Mouse (Mus musculus) subcutaneous adipose tissue, adult 2 months (tissue): ENCODE data around the gene Apoc4. TPM values are rescaled to one million over a fixed set of nuclear protein-coding genes. Genes with fewer than 3 reads are reported as not detected.

Experiments
- polyA plus RNA-seq: library from polyadenylated mRNA; depleted of rRNA; stranded (reverse); fragments of >200 nt; gene quantifications from 2 replicates; pipeline ENCODE4 v1.2.3, GENCODE M21; 2012; ENCODE audit warnings: low replicate concordance; rRNA removed

The Apoc4 gene
- 1.8 and 3.5 TPM in 2 replicates for polyA plus RNA-seq

DNA sequence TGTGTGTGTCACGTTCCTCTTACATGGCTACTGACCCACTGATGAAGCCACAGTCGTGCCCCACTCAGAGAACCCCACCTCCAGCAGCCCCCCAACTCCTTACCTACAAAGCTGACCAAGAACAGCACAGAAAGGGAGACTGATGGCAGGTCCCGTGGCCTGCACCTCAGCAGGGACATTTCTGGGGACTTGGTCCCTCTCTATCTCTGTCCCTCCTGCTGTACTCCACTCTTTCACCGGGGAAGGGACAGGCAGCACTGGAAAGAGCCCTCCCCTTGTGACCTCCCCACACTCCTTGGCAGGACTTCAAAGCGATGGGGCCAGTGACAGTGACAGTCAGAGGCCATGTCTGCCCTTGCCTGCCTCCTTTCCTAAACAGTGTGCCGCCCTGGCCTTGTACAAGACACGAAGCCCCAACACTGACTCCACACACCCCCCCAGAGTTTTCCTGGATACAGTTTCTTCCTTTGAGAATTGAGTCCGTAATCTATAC lies at the start of gene Apoc4, which contains the start of gene Gm44805:
Gene Apoc4 (minus strand): TSS at position 278 of the 493 bp plus-strand sequence.
Gene Gm44805 (minus strand): TSS at position 222 of the 493 bp plus-strand sequence.

DNA sequence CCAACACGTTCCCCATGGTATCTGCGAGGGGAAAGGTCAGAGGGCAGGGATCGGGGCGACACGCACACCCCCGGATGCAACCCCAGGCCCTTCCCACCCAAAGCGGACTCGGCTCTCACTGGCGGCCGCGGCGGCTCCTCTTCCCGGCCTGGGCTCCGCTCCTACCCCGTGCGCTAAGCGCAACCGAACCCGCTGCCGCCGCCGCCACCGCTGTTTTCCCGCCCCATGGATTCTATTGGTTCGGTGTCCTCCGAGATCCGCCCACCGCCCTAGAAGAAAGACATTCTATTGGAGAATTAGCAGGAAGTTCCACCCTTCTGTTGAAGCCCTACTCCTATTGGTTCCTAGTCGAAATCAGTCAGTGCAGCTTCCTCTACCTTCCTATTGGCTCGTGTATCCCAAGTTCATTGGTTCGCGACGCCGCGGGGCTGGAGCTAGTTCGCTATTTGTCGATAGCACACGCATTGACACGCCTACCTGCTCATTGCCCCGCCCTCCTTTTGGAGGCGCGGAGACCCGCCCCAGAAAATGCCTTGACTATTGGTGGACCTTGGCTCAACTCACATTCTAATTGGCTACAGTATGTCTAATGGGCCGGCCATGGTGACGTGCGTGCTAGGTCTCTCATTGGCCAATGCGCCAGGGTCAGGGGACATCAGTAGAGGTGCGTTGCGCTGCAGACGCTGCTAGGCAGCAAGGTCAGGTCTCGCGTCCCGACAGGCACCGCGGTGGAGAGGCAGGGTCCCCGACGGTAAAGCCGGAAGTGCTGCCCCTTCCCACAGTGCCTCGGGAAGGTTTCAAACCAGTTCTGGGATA lies 34.2 kb upstream of the Apoc4 start, which contains the start of gene Tomm40:
Gene Tomm40 (minus strand): TSS at position 200 of the 816 bp plus-strand sequence.

DNA sequence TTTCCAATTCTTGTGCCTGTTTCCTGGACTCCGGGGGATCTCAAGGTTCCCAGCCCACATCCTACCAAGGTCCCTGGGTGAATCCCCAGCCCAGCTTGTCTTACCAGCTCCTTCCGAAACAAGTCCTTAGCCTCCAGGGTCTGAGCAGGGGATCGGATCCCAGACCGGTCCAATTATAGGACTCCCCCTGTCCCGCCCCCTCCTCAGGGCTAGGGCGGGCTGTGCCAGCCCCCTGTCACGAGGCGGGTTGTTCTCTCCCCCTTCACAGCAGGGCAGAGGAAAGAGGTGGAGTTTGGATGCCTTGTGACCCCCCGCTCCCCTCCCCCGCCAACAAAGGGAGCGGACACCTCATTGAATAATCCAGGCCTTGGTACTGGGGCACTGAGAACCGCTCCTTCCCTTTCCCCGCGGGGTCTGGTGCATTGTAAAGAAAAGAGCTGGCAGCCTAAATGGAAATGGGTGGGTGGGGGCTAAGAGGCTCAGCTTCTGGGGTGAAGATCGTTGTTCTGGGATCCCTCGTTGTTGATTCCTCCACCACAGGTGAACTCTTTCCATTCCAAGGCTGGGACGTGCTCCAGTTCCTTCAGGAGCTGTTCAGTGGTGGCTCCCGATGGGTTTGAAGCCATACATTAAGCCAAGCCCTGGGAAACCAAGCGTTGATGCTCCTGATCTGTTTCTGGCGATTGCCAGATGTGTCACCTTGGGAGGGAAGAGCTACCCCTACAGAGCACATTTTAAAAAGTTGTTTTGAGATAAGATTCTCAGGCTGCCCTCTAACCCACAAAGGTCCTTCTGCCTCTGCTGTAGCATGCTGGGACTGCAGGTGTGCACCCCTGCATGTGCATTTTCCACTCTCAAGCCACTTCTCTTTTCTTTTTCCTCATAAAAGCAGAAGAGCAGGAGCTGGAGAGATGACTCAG lies 17.9 kb upstream of the Apoc4 start, which contains the start of gene Apoe:
Gene Apoe (minus strand): TSS at position 282 of the 920 bp plus-strand sequence.

DNA sequence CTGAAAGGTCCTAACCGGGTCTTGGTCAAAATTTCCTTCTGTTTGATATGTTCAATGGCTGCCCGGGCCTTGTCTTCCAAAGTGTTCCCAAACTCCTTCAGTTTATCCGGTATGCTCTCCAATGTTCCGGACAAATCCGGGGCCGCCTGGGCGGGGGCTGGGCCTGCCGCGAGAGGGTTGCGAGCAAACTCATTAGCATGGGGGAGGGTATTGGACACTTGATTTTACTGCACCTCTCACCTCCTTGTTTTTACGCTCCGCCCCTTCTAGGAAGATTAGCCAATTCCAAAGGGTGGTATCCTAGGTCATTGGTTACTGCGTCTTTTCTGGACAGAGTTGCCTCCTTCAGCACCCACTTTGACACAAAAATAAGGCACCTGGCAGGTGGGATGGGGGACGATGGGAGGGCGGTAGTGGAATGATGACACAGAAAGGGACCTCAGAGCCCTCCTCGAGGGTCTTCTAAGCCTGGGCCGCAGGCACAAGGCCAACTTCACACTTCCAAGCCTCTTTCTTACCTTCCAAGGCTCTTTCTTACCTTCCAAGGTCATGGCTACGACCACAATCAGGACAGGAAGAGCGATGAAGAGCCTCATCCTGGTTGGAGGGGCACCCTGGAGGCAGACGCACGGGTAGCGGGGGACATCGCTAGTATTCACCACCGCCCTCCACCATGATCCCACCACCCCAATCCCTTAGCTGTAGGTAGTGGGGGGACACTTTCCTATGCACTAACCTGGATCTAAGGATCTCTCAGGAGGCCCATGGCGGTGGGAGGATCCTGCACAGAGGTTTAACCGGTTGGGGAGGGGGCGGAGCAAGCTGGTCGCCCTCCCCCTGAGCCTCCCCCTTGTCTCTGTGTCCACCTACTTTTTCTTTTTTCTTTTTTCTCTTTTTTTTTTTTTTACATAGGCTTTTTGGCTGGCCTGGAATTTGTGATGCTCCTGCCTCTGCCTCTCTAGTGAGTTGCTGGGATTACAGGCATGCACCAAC lies 10.9 kb upstream of the Apoc4 start, which contains the start of gene Apoc1:
Gene Apoc1 (minus strand): TSS at position 788 of the 993 bp plus-strand sequence.

DNA sequence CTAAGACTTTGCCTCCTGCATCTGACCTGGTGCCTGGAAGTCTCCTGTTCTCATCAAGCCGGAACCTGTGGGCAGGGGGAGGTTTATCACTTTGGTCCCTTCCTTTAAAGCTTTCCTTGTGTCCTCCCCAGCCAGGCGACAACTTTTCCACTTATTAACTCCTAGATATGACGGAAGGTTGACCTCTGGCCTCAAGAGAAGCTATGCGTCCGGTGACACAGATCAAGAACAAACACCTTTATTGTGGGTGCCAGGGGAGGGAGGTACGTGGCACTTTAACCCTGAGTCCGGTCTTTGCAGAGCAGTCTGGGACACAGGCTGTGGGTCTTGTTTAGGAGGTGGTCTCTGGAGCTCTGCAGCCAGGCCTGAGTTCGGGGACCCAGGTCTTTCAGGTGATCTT lies 3.4 kb downstream of the Apoc4 start, which contains the start of gene Apoc2:
Gene Apoc2 (minus strand): TSS at position 70 of the 400 bp plus-strand sequence.

DNA sequence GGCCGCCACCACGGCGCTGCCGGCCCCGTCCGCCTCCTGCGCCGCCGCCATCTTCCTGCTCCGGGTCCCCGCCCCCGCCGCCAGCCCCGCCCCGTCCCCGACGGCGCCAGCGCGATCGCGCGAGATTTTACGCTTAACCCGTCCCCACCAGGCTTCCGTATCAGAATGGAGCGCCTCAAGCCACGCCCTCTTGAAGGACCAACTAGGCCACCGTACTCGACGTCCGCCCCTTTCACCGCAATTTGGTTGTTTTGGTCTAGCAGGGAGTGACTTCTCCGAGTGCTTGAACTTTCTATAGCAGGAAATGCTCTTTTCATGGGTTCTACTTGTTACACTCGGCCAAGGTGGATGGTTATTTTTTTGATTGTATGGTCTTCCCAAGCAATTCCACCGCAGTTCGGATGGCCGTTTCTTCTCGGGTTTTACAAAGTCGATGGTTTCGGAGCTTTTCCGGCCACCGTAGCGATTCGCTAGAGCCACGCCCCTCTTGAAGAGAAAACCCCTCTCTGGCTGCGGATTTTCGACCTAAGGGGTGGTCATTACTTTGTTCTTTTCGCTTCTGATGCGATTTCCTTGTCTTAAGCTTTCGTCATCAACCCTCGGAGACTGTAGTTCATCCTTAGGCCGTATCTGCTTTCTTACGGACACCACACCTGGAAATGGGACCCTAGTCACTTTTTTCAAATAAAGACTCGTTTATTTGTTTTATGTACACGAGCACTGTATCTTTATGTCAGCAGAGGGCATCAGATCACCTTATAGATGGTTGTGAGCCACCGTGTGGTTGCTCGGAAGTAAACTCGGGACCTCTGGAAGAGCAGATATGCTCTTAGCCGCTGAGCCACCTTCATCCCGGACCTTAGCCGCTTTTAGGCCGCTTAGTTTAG lies 16.1 kb downstream of the Apoc4 start, which contains the start of gene Clptm1:
Gene Clptm1 (minus strand): TSS at position 79 of the 887 bp plus-strand sequence.

DNA sequence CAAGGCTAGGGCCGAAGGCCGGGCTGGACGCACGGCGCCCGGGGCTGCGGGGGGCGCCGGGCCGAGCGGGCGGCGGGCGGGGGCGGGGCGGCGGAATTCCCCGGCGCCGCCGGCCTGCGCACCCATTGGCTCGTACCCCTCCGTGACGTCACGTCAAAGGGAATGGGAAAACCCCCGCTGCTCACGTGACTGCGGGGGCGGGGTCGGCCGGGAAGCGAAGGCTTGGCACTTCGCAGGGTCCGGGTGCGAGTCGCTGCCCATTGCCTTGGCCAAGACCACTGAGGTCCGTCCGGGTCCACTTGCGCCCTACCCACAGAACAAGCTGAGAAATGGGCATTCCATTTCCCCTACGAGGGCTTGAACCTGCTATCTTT lies 51.9 kb downstream of the Apoc4 start, which contains the start of gene Relb:
Gene Relb (minus strand): TSS at position 78 of the 374 bp plus-strand sequence.

Other genes starting within 250 kb of the Apoc4 start
- 18.5 and 22.2 TPM in 2 replicates for gene Mark4, start 222.7 kb downstream of the Apoc4 start, polyA plus RNA-seq
- gene Exoc3l2, start 218.1 kb downstream of the Apoc4 start, polyA plus RNA-seq: 5.4 and 8.9 TPM in 2 replicates
- gene Bloc1s3, start 173.1 kb downstream of the Apoc4 start, polyA plus RNA-seq: 10.2 and 10.3 TPM in 2 replicates
- 57.2 and 69.0 TPM in 2 replicates for gene Trappc6a, start 173.1 kb downstream of the Apoc4 start, polyA plus RNA-seq
- 0.12 and 0.17 TPM in 2 replicates for gene Nkpd1, start 163.6 kb downstream of the Apoc4 start, polyA plus RNA-seq
- gene Ppp1r37, start 118.4 kb downstream of the Apoc4 start, polyA plus RNA-seq: 86.6 and 114 TPM in 2 replicates
- 3.0 and 3.7 TPM in 2 replicates for gene Zfp296, start 104.2 kb downstream of the Apoc4 start, polyA plus RNA-seq
- 113 and 137 TPM in 2 replicates for gene Gemin7, start 103.9 kb downstream of the Apoc4 start, polyA plus RNA-seq
- gene Clasrp, start 77.0 kb downstream of the Apoc4 start, polyA plus RNA-seq: 61.1 and 124 TPM in 2 replicates
- gene Relb, start 52.0 kb downstream of the Apoc4 start, polyA plus RNA-seq: 28.9 TPM in 2 replicates
- gene Clptm1, start 16.4 kb downstream of the Apoc4 start, polyA plus RNA-seq: 164 and 172 TPM in 2 replicates
- 7.1 and 7.5 TPM in 2 replicates for gene Apoc2, start 3.5 kb downstream of the Apoc4 start, polyA plus RNA-seq
- 0.23 and 0.77 TPM in 2 replicates for gene Gm44805, start 56 bp downstream of the Apoc4 start, polyA plus RNA-seq
- 41.6 and 87.3 TPM in 2 replicates for gene Apoc1, start 11.2 kb upstream of the Apoc4 start, polyA plus RNA-seq
- 3,005 and 3,861 TPM in 2 replicates for gene Apoe, start 17.7 kb upstream of the Apoc4 start, polyA plus RNA-seq
- 93.4 and 95.3 TPM in 2 replicates for gene Tomm40, start 34.0 kb upstream of the Apoc4 start, polyA plus RNA-seq
- gene Nectin2, start 69.0 kb upstream of the Apoc4 start, polyA plus RNA-seq: 51.4 and 81.3 TPM in 2 replicates
- gene Bcam, start 89.5 kb upstream of the Apoc4 start, polyA plus RNA-seq: 158 and 187 TPM in 2 replicates
- gene Cblc, start 115.3 kb upstream of the Apoc4 start, polyA plus RNA-seq: 0.19 and 14.1 TPM in 2 replicates
- gene Bcl3, start 141.3 kb upstream of the Apoc4 start, polyA plus RNA-seq: 21.1 and 29.7 TPM in 2 replicates
- 0.13 TPM in 1 of 2 replicates, not detected in the other for gene Gm19345, start 170.5 kb upstream of the Apoc4 start, polyA plus RNA-seq
- gene Ceacam16, start 179.8 kb upstream of the Apoc4 start, polyA plus RNA-seq: 0.32 and 0.42 TPM in 2 replicates
- 0.04 and 0.23 TPM in 2 replicates for gene Ceacam19, start 206.5 kb upstream of the Apoc4 start, polyA plus RNA-seq
- gene Pvr, start 239.7 kb upstream of the Apoc4 start, polyA plus RNA-seq: 22.2 and 29.8 TPM in 2 replicates